Mouse (Mus musculus) CD4-positive helper T cell, adult 2 months (primary cell): ENCODE measurements around the gene Gm49354.
"Not testable (repeated sequence)": the region's sequence is repeated elsewhere in the genome, so short reads cannot be mapped to it uniquely, and the experiment has no call there.

Experiments used
- DNase-seq: peaks from one replicate; pipeline ENCODE4 v3.0.0-alpha.2; 2012; ENCODE audit warnings: low read depth, missing footprints, low spot score

Gm49354 gene

GRCm38 (mm10) chr13:59711984-59712383, 70.1 kb downstream of the Gm49354 start, which contains the start of gene Spata31d1b:
Spata31d1b (plus strand) TSS chr13:59712284.
- not testable (repeated sequence) for DNase-seq

GRCm38 (mm10) chr13:59710230-59710629, 71.8 kb downstream of the Gm49354 start, which contains the start of gene Spata31d1a:
Spata31d1a (minus strand) TSS chr13:59710330.
- no peak for DNase-seq
